Mouse (Mus musculus) left cerebral cortex, adult 11 months (tissue): ENCODE data around the gene Matn1.

Experiments
- DNase-seq: peaks from one replicate; pipeline ENCODE4 v3.0.0; 2022; ENCODE audit warnings: low spot score

Gene Matn1

DNA sequence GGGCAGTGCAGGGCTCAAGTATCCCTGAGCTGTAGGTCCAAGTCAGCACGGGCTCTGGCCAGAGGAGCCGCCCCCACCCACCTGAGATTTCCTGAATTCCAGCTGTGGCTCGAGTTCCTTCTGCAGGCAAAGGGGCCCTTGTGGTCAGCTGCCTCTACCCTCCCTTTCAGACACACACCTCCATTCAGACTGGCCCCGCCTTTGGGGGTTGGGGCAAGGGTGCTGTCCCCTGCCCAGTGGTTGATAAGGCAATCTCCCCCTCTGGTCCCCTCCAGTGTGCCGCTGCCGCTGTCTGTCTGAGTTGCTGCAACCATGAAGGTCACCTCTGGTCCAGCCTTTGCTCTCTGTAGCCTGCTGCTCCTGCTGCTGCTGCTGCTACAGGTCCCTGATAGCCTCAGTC lies at the start of gene Matn1:
Gene Matn1, plus strand, starts transcription at position 274 of the 400 bp plus-strand sequence.
- DNase-seq: no peak

DNA sequence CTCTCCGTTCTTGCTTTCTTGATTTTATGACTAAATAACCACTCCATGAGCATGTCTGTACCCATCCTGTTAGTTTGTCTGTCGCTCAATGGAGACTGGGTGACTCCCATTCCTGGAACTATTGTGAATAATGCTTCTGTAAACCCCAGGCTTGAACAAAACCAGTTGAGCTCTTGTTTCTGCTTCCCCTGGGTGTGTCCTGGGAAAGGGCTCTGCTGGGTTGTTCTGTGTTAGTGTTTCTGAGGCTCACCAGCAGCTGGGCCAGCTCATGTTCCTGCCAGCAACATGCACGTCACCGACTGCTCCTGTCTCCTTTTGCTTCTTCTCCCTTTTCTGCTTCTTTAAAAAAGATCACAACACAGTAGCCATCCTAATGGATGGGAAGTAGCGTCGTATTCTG lies 48.5 kb upstream of the Matn1 start:
- DNase-seq: no peak

DNA sequence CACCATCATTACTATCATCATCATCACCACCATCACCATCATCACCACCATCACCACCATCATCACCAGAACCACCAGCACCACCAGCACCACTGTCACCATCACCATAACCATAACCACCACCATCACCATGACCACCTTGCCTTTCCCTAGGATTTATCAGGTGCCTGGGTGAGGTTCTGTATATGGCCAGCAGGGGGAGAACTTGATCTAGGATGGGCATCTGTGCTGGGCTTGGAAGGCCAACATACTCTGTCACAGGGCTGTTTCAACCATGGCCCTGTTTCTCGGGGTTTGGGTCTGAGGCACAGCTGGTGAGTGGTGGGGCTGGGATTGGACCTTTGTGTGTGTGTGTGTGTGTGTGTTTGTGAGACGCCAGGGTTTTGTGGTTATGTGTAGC lies 47.8 kb upstream of the Matn1 start:
- DNase-seq: no peak

DNA sequence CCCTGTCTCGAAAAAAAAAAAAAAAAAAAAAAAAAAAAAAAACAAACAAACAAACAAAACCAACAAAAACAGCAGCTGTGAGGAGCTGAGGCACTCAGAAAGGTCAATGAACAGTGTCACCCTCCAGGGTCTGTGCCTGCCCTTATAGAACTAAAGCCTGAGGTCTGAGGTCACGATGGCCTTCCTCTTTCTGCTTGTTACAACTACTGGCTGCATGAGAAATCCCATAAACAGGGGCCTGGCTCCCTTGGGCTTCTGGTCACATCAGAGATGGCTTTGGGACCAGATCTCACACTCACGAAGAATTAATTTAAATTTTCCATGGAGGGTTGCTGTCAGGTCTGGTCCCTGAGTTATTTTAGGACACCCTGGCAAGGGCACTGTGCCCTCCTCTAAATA lies 44.8 kb upstream of the Matn1 start:
- DNase-seq: no peak

DNA sequence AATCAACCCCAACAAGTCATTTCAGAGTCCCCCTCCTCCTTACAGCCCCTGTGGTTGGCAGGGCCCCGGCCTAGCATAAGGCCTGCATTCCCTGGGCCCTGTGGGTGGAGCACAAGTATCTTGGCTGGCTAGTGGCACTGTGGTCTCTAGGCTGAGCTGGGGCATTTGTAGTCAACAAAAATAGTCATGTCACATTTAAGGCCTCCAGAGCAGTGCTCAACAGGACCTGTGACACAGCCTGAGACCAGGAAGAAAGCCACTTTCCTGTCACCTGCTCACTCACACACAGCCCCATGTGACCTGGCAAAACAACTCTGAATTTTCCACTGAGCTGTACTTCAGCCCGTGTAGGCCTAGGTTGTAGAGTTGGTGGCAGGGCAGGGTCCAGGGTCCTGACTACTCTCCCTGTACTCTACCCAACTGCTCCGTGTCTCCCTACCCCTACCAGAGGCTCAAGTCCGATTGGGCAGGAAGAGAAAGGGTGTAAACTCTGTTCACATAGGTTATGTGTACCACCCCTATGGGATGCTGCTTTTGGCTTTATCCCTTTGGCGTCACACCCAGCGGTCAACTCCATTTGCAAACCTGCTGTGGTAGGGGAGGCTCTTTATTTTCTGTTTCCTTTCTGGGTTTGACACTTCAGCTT lies 44.3 kb upstream of the Matn1 start:
- no peak for DNase-seq

DNA sequence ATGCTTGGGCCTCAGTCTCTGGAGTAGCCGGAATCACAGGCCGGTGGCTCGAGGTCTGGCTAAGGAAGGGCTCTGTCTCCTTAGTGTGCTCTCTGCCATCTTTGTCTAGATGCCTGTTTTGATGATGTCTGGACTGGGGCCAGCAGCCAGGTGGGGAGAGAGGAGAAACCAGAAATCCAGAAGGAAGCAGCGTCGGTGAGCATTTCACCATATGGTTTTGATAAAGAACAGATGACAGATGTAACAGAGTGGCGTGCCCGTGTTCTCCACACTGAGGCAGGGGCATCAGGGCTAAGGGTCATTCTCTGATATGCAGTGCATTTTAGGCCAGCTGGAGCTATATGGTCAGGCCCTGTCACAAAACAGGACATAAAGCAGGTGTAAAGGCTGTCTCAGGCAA lies 43.4 kb upstream of the Matn1 start:
- DNase-seq: no peak

DNA sequence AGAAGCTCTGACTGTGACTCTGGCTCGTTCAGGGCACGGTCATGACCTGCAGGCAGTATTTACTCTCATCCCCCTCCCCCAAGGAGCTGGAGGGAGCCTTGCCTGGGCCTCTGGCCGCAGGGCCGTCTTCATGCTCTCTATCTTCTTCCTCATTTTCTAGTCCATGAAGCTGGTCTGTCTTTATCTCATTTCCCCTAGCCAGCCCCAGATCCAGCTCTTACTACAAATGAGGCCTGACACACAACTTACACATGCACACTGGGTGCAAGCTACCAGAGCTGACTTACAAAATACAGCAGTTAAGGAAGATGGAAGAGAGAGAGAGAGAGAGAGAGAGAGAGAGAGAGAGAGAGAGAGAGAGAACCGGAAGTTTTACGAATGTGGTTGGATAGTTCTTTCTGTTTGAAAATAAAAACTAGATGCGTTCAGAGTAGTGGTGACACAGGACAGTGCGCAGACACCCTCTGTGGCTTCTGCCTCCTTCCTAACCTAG lies 41.9 kb upstream of the Matn1 start:
- DNase-seq: no peak

DNA sequence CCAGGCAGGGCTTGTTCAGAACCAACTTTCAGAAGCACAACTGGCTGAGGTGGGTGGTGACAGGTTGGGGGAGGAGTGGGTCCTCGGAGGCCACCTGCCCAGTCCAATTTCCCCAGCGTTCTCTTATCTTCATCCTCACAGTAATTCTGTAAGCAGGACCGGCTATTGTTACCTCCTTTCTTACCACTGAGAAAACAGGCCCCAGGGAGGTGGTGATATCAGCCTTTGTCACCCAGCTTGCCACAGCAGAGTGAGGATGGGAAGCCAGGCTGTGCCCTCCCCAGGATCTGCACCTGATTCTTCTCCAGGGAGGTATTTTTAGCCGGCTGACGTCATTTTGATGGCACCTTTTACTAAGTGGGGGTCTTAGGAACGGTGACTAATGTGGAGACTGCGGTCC lies 39.2 kb upstream of the Matn1 start:
- no peak for DNase-seq

DNA sequence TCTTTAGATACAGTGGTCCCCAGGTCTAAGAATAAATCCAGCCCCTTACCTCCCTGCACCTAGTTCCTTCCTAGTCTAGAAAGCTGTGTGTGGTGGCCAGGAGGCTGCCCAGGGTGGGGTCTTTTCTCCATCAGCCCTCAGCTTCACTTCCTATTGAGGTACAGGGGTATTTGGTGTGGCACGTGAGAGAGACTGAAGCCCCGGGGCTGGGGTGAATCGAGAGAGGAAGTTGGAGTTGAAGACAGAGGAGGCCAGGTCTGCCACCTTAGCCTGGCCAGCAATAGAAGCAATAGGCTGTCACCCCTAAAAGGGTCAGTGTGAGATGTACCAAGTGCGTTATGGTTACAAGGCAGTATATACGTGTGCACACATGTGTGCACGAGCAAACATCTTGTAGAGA lies 38.3 kb upstream of the Matn1 start:
- no peak for DNase-seq

DNA sequence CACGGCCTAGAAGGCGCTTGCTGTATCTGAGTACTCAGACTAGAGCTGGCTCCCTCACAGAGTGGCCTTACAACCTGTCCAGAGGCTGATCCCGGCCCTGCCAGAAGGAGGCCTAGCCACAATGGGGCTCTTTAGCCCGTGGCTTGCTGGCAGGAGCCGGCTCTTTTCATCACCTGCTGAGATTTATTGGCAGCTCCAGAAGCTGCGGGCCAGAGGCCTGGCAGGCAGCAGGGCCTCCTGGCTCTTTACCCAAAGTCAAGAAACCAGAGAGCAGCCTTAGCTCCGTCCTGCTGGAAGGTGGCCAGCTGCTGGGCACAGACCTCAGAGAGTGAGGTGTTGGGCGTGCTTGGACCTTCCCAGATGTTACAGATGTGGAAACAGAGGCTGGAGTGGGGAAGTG lies 37.9 kb upstream of the Matn1 start:
- no peak for DNase-seq

DNA sequence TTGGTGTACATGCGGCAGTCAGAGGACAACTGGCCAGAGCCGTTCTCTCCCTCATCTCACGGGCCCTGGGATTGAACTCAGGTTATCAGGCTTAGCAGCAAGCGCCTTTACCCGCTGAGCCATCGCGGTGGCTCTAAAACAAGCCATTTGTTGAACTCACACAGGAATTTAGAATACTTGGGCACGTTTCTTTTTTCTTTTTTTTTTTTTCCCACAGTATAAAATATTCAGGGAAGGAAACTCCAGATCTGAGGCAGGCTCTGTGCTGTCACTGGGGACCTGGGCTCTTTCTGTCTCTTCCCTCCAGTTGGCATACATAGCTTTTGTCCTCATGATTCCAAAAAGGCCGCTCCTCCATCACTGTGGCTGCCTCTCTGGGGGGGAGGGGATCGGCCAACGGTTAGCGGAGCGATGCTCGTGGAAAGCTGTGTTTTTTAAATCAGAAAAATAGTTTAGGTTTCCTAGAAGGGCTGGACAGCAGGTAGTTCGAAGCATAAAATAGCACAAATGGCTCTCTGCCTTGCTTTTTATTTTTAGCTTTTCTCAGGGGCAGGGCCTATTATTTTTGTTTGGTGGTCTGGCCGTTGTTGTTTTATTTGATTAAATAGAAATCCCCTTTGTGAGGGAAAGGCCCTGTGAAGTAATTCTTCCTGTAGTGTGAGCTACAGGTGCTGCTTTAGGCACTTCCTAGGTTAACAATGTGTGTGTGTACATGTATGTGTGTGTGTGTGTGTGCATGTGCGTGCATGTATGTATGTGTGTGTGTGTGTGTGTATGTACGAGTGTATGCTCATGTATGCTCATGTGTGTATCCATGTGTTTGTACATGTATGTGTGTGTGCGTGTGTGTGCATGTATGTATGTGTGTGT lies 36.8 kb upstream of the Matn1 start:
- no peak for DNase-seq

DNA sequence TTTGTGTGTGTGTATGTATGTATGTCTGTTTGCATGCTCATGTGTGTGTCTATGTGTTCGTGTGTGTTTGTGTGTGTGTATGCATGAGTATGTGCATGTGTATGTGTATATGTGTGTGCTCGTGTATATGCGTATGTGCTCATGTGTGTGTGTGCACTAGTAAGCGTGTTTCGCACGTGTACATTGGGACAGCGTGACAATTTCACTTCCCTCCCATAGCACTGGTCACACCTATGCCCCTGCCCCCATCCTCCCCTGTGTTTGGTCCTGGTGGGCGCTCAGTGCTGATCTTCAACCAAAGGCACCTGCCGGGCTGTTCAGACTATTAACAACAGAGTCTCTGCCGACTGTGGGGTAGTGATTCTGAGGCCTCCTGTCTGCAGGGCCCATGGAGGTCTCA lies 36.1 kb upstream of the Matn1 start:
- DNase-seq: no peak

DNA sequence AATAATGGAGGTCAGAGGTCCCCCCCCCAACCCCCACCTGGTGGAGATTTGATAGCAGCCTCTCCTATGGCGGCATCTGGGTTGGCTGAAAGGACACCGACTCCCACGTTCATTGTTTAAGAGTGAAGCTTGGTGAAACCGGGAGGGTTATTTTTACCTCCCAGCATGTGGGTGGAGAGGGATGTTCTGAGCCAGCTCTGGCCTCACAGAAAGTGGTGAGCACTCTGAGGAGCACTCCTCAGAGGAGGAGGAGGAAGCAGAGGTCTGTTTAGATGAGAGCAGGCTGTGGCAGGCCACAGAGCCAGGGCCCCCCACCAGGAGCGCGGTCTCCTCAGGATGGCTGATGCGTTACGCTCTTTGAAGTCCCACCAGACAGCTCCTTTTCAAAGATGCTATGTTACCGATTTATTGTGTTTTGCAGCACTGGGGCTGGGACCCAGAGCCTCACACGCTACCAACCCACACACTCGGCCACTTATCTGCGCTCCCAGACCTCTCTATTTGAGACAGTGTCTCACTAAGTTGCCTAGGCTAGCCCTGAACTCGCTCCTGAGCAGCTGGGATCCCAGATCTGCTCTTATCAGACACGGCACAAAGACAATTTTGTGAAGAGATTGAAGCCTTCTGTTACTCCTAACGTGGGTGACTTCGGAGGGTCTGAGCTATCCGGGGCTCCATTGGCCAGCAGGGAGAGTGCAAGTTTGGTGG lies 34.9 kb upstream of the Matn1 start:
- DNase-seq: peak; percentile 39

DNA sequence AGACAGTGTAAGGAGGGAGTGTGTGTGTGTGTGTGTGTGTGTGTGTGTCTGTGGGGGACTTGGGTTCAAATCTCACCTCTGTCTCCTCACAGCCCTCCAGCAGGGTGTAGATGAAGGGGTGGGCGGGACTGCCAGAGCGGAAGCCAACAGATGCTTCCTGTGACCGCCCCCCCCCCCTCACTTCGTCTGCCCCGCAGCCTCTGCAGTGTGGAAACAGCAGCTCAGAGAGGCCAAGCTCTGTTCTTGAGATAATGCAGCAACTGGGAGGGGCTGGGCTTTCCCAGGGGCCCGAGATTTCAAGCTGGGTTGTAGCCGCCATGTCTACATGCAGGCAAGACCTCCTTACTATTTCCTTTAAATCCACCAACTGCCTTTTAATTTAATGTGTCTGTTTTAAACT lies 33.5 kb upstream of the Matn1 start:
- no peak for DNase-seq

DNA sequence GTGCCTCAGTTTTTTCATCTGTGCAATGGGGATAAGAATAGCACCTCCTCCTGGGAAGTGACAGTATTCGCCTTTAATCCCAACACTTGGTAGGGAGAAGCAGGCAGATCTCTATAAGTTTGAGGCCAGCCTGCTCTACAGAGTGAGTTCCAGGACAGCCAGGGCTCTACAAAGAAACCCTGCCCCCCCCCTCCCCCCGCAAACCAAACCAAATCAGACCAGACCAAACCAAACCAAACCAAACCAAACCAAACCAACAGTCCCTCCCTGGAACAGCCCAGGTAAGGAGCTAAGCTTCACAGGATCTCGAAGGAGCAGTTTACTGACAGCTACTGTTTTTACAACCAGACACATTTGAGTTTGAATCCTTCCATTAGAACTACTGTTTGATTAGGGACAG lies 31.6 kb upstream of the Matn1 start:
- no peak for DNase-seq

DNA sequence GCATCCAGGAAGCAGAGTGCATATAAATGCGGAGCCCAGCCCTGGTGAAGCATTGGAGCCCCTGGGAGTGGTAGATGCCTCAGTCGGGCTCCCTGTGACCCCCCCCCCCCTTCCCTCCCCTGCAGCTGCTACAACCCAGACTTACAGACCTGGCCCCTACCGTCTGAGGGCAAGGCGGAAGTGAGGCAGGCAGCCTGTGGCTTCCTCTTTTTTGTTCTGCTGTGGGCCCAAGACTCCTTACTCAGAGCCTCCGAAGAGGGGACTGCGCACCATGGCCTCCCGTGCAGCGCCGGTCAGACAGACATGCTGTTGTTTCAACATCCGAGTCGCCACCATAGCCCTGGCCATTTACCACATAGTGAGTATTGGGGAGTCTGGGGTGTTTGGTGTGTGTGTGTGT lies 31.1 kb upstream of the Matn1 start, which contains the start of gene Laptm5:
Gene Laptm5, plus strand, starts transcription at position 49 of the 400 bp plus-strand sequence.
- DNase-seq: no peak

DNA sequence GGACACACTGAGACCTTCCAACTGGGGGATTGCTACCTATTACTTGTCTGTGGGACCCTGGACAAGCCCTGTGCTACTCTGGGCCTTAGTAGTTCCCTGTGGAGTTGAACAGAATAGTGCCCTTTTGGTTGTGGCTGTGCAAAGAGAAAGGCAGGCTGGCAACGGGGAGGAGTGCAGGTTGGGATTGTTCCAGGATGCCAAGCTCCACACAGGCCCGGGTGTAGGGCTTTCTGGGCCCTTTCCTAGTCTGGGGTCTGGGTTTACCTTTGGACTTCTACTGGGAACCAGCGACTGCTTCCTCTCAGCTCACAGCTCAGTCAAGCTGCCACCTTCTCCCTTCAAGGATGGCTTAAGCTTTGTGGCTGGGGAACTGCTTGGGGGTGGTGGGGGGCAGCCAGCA lies 30.7 kb upstream of the Matn1 start:
- no peak for DNase-seq

DNA sequence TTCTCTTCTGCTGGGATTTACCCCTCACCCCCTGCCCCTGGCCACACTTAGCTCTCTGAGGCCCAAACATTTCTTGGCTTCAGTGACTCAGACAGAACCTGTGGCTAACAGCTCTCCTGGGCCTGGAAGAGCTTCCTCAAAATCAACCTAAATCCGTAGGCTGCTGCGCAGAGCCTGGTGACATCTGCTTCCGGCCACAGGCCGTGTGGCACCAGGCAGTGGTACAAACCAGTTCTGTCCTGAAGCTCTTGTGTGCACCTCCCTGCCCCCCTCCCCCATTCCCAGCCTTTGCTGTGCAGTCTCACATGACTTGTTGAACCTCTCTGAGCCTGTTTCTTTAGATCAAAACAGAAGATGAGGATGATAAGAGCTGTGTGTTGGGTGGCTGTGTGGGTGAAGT lies 30.2 kb upstream of the Matn1 start:
- DNase-seq: no peak

DNA sequence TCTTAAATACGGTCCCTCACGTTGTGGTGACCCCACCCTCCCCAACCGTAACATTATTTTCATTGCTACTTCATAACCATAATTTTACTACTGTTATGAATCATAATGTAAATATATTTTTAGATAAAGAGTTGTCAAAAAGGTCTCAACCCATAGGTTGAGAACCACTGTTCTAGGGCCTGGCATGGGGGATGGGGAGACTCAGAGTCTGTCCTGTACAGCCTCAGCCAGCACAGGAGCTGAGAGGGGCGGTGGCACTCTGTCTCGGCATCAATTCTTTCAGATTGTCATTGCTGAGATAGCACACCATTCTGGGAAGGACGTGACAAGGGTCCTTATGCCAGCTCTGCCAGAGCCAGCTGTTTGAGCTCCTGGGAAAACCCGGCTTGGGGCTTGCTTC lies 29.7 kb upstream of the Matn1 start:
- no peak for DNase-seq

DNA sequence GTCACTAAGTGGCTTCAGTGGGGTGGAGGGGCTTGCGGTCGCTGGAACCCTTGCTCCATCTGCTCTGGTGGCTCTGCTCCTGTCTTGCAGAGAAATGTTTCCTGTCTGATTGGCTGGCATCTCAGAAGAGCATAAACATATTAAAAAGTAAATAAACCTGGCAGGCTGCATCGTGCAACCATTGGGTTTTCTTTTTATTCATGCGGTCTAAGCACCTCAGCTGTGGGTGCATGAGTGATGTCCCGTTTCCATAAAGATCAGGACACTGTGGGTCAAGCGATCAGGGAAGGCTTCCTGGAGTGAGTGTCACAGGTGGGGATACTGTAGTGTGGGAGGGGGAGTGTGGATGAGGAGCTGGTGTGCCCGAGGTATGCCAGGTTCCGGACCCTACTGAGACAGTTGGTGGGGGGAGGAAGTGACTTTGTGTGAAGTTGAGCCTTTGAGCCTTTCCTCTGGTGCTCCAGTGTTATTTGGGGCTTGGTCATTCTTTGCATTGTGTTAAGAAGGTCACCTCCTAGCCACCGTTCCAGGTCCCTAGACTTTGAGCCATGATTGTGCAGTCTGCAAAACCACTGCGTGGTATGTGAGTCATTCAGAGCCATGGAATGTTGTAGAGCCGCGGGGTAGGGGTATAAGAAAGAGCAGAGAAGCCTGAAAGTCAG lies 29.0 kb upstream of the Matn1 start:
- no peak for DNase-seq

DNA sequence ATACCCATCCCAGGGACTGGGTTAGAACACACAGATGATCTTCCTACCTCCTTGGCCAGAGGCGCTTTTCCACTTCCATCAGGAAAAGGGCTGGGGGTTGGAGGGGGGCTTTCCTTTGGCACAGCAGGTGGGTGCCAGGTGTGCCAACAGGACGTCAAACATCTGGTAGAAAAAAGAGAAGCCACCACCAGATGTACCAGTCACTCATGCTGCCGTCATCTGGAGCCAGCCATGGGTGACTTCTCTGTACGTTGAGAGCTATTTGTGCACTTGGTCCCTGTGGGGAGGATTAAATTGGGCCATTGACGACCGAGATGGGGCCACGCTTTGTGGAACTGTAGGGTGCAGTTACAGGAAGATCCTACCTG lies 28.5 kb upstream of the Matn1 start:
- DNase-seq: no peak

DNA sequence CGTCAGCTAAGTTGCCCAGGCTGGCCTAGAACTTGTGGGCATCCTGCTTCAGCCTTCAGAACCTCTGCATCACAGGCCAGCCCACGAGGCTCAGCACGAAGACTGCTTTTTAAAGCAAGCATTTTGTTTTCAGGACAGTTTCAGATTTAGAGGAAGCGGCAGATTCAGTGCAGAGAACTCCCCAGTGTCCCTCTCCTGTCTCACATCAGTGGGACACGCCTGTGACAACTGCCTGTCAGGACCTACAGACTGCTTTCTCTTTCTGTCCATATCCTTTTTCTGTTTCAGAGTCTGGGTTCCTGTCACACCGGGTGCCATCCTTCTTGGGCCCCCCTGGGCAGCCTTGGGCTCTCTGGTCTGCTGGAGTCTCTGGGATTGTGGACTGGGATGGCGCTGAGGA lies 27.5 kb upstream of the Matn1 start:
- DNase-seq: no peak
